Mouse (Mus musculus): ENCODE measurements around the gene C77080. TPM values are rescaled to one million over a fixed set of nuclear protein-coding genes. Genes with fewer than 3 reads are reported as not detected.
A peak's percentile ranks its signal among the peaks of the same experiment; 100 is the strongest.

The C77080 gene
- under 1 TPM; 0.20 to 0.27 TPM for polyA plus RNA-seq (2017; shearing (Covaris generic))

GRCm38 (mm10) chr4:129261196-129261595 is at the start of gene C77080:
Gene C77080 (minus strand): TSS chr4:129261404.
- no peak for ATAC-seq

GRCm38 (mm10) chr4:129307936-129308335 is 46.7 kb upstream of the C77080 start:
- no peak for ATAC-seq

- no peak for ATAC-seq
Measured at GRCm38 (mm10) chr4:129304306-129304705, 43.1 kb upstream of the C77080 start.

- ATAC-seq, result no peak
Measured at GRCm38 (mm10) chr4:129303816-129304215, 42.6 kb upstream of the C77080 start.

GRCm38 (mm10) chr4:129303401-129303800 is 42.2 kb upstream of the C77080 start:
- no peak for ATAC-seq

GRCm38 (mm10) chr4:129299121-129299520 is 37.9 kb upstream of the C77080 start:
- ATAC-seq, result no peak

- ATAC-seq, result no peak
Measured at GRCm38 (mm10) chr4:129297724-129298123, 36.5 kb upstream of the C77080 start.

- ATAC-seq, result no peak
Measured at GRCm38 (mm10) chr4:129296066-129296465, 34.9 kb upstream of the C77080 start.

GRCm38 (mm10) chr4:129295188-129295587 is 34.0 kb upstream of the C77080 start:
- no peak for ATAC-seq

GRCm38 (mm10) chr4:129293702-129294101 is 32.5 kb upstream of the C77080 start:
- ATAC-seq, result no peak

GRCm38 (mm10) chr4:129292831-129293230 is 31.6 kb upstream of the C77080 start:
- no peak for ATAC-seq

- ATAC-seq, result no peak
Measured at GRCm38 (mm10) chr4:129289671-129290070, 28.5 kb upstream of the C77080 start.

GRCm38 (mm10) chr4:129288067-129288466 is 26.9 kb upstream of the C77080 start:
- ATAC-seq, result no peak

- ATAC-seq, result no peak
Measured at GRCm38 (mm10) chr4:129287472-129287981, 26.3 kb upstream of the C77080 start, which contains the start of gene Sync. Gene Sync (plus strand): TSS chr4:129287617.

GRCm38 (mm10) chr4:129286683-129287471 is 25.7 kb upstream of the C77080 start:
- no peak for ATAC-seq

GRCm38 (mm10) chr4:129286001-129286682 is 24.9 kb upstream of the C77080 start:
- ATAC-seq, result no peak

- no peak for ATAC-seq
Measured at GRCm38 (mm10) chr4:129284685-129285084, 23.5 kb upstream of the C77080 start.

- no peak for ATAC-seq
Measured at GRCm38 (mm10) chr4:129283226-129283625, 22.0 kb upstream of the C77080 start.

GRCm38 (mm10) chr4:129282786-129283185 is 21.6 kb upstream of the C77080 start:
- no peak for ATAC-seq

- ATAC-seq, result peak; percentile 80
Measured at GRCm38 (mm10) chr4:129276453-129276865, 15.3 kb upstream of the C77080 start.

GRCm38 (mm10) chr4:129272756-129273046 is 11.5 kb upstream of the C77080 start:
- no peak for ATAC-seq

- ATAC-seq, result peak; percentile 73
Measured at GRCm38 (mm10) chr4:129271991-129272755, 11.0 kb upstream of the C77080 start.

- ATAC-seq, result no peak
Measured at GRCm38 (mm10) chr4:129268698-129269097, 7.5 kb upstream of the C77080 start.

Measured in CD4-positive, CD25-positive, alpha-beta regulatory T cell, adult 4 months (primary cell).